ENCODE assay signal across 8 mouse cellular contexts in genomic region chr1:165641271-165641771, GRCm38 (mm10). TPM values are rescaled to one million over a fixed set of nuclear protein-coding genes. Genes with fewer than 3 reads are reported as not detected.
DNase-seq lines count a peak whose midpoint lies in the region; ATAC-seq and TF ChIP-seq lines count a peak whose summit lies in the region.

No protein-coding gene starts in this region.

- no peaks in the 10 kb centered on the region for H3K9me3 ChIP-seq in erythroblast, embryonic 14.5 days (ENCODE audit: control insufficient read depth, low read length)
- H3K9me3 ChIP-seq in heart, embryonic 15.5 days (replicated peaks), result no peaks in the 10 kb centered on the region
- H3K9me3 ChIP-seq in liver, embryonic 13.5 days (replicated peaks), result no peaks in the 10 kb centered on the region
- H3K9me3 ChIP-seq in stomach, embryonic 14.5 days (ENCODE audit: control insufficient read depth, low read depth, low read length), result no peaks in the 10 kb centered on the region

- H3K4me2 ChIP-seq in heart, embryonic 15.5 days, result peak overlapping the region; percentile 82
- peak overlapping the region; percentile 88 for H3K4me2 ChIP-seq in liver, embryonic 13.5 days
- peak overlapping the region; percentile 31 for H3K4me2 ChIP-seq in stomach, embryonic 14.5 days (replicated peaks; ENCODE audit: low read depth, low read length)

- H3K36me3 ChIP-seq in erythroblast, embryonic 14.5 days (ENCODE audit: control insufficient read depth), result no peaks in the 10 kb centered on the region
- no peaks in the 10 kb centered on the region for H3K36me3 ChIP-seq in heart, embryonic 15.5 days
- no peaks in the 10 kb centered on the region for H3K36me3 ChIP-seq in liver, embryonic 13.5 days
- no peaks in the 10 kb centered on the region for H3K36me3 ChIP-seq in stomach, embryonic 14.5 days (ENCODE audit: control insufficient read depth, insufficient read depth, low read length)

- H3K27ac ChIP-seq in heart, embryonic 15.5 days, result peak overlapping the region; percentile 95; the same call in 1 of the 2 replicates
- peak overlapping the region; percentile 82; the same call in 1 of the 2 replicates for H3K27ac ChIP-seq in liver, embryonic 13.5 days
- H3K27ac ChIP-seq in stomach, embryonic 14.5 days (ENCODE audit: low read length), result no peak overlapping the region; the same call in 1 of the 2 replicates

- 6% methylated on average over 16 of the region's 16 CpGs for WGBS in heart, embryonic 15.5 days
- 7% methylated on average over 16 of the region's 16 CpGs for WGBS in liver, embryonic 13.5 days (ENCODE audit: insufficient replicate concordance)
- WGBS in stomach, embryonic 14.5 days, result 7% methylated on average over 16 of the region's 16 CpGs

- H3K4me1 ChIP-seq in erythroblast, embryonic 14.5 days (ENCODE audit: control insufficient read depth), result peaks cover 22% of the 10 kb centered on the region
- peaks cover 26% of the 10 kb centered on the region for H3K4me1 ChIP-seq in heart, embryonic 15.5 days (replicated peaks)
- peaks cover 23% of the 10 kb centered on the region for H3K4me1 ChIP-seq in liver, embryonic 13.5 days (replicated peaks)
- peaks cover 11% of the 10 kb centered on the region; the same call in 1 of the 2 replicates for H3K4me1 ChIP-seq in stomach, embryonic 14.5 days (ENCODE audit: control insufficient read depth, insufficient read depth, low read length)

- H3K4me3 ChIP-seq in erythroblast, embryonic 14.5 days (replicated peaks), result peak overlapping the region; percentile 85
- H3K4me3 ChIP-seq in heart, embryonic 15.5 days, result peak overlapping the region; percentile 88
- H3K4me3 ChIP-seq in liver, embryonic 13.5 days (replicated peaks), result peak overlapping the region; percentile 80
- H3K4me3 ChIP-seq in stomach, embryonic 14.5 days (ENCODE audit: low read depth, low read length), result peak overlapping the region; percentile 52

- peak; percentile 44; the same call in 1 of the 2 replicates for TF ChIP-seq CTCF in brain, embryonic 14.5 days (IDR thresholded peaks at IDR 0.05; ENCODE audit: borderline replicate concordance, extremely low read depth, insufficient read depth, insufficient read length)

- peak; percentile 53 for ATAC-seq in heart, embryonic 15.5 days (replicated peaks; ENCODE audit: insufficient number of reproducible peaks, insufficient read depth, low FRiP score, low read depth)
- peak; percentile 59 for ATAC-seq in liver, embryonic 13.5 days (ENCODE audit: low read depth)
- peak; percentile 50; the same call in 1 of the 2 replicates for ATAC-seq in stomach, embryonic 14.5 days (ENCODE audit: insufficient number of reproducible peaks, insufficient read depth, low FRiP score, low read depth)

- peak; percentile 86 for DNase-seq in CD4-positive helper T cell, adult 2 months (ENCODE audit: low read depth, low spot score)
- peak; percentile 87 for DNase-seq in brain, embryonic 14.5 days (ENCODE audit: low read depth)
- peak; percentile 83 for DNase-seq in kidney, postnatal 14 days
- peak; percentile 61 for DNase-seq in liver, embryonic 13.5 days
- peak; percentile 83 to 85 for DNase-seq in natural killer cell, adult 2 months (ENCODE audit: low spot score in 2 of 2)

- peaks cover 22% of the 10 kb centered on the region for H3K27me3 ChIP-seq in erythroblast, embryonic 14.5 days (ENCODE audit: control insufficient read depth)
- no peaks in the 10 kb centered on the region for H3K27me3 ChIP-seq in heart, embryonic 15.5 days
- peaks cover 11% of the 10 kb centered on the region for H3K27me3 ChIP-seq in liver, embryonic 13.5 days
- no peaks in the 10 kb centered on the region for H3K27me3 ChIP-seq in stomach, embryonic 14.5 days (ENCODE audit: control insufficient read depth, insufficient read depth, low read length)

- peak overlapping the region; percentile 72; the same call in 1 of the 2 replicates for H3K9ac ChIP-seq in heart, embryonic 15.5 days
- H3K9ac ChIP-seq in liver, embryonic 13.5 days, result peak overlapping the region; percentile 79
- H3K9ac ChIP-seq in stomach, embryonic 14.5 days (replicated peaks; ENCODE audit: low read depth, low read length), result peak overlapping the region; percentile 57

- no peak for TF ChIP-seq POLR2A in brain, embryonic 14.5 days (IDR thresholded peaks at IDR 0.05; ENCODE audit: borderline replicate concordance, extremely low read depth, insufficient read depth, insufficient read length, poor library complexity, severe bottlenecking)

RNA-seq across cellular contexts. Expression of gene Mpzl1, which starts 7.0 kb away (rescaled TPM):
- polyA plus RNA-seq in brain, embryonic 14.5 days (2012; rRNA removed), result 142 and 156 TPM in 2 replicates
- polyA plus RNA-seq in erythroblast, embryonic 14.5 days (2012), result 0.05 TPM in 1 of 2 replicates, not detected in the other
- 89.9 and 105 TPM in 2 replicates for polyA plus RNA-seq in heart, embryonic 15.5 days (2015; fragmentation: Nextera tagmentation; extraction: Ambion mirVana)
- polyA plus RNA-seq in liver, embryonic 13.5 days (2015; fragmentation: Nextera tagmentation; extraction: Ambion mirVana), result 31.9 and 36.0 TPM in 2 replicates
- polyA plus RNA-seq in stomach, embryonic 14.5 days (2014; fragmentation: Nextera tagmentation; extraction: Ambion mirVana), result 201 and 203 TPM in 2 replicates

Comparison
In these comparisons a context has a peak if more than half of its experiments do, and no peak if none do; other contexts are left out.
1. H3K4me2 ChIP-seq: peak in every context shown above with its lines; median percentile 88 in liver, embryonic 13.5 days; 82 in heart, embryonic 15.5 days; 31 in stomach, embryonic 14.5 days.
2. RNA of gene Mpzl1, which starts 7.0 kb away (polyA plus RNA-seq): 201 to 203 TPM in stomach, embryonic 14.5 days, 142 to 156 TPM in brain, embryonic 14.5 days, 89.9 to 105 TPM in heart, embryonic 15.5 days and 31.9 to 36.0 TPM in liver, embryonic 13.5 days; 0.05 TPM in erythroblast, embryonic 14.5 days; every median in the first group is over 10 times any median in the second.
3. Peak in every context shown above with its lines, with median percentiles within 50 percentile points of each other: DNase-seq, H3K4me3 ChIP-seq, ATAC-seq and H3K9ac ChIP-seq.